Mouse (Mus musculus): Measurements from ENCODE around the gene Cwf19l1. TPM values are rescaled to one million over a fixed set of nuclear protein-coding genes. Genes with fewer than 3 reads are reported as not detected.

Gene Cwf19l1
- polyA plus RNA-seq, 1 experiment from 2014 or later = 37.1 TPM

DNA sequence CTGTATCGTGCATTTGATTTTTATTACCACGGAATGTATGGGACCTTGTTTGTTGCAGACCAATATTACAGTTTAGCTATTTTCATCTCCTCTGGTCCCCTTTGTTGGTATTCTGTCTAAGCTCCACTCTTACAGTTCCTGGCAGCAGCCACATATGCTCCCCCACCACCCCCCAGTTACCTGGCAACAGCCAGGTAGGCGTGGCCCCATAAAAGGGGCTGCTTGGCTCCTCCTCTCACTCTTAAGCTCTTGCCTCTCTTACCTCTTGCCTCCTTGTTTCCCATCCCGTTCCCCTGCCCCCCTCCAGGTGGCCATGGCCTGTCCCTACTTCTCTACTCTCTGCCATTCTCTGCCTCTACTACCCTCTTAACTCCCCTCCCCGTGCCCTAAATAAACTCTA is 64.5 kb downstream of the Cwf19l1 start:
- WGBS = 59% methylated on average over 5 of the region's 5 CpGs
- Histone ChIP-seq H3K36me3 (ENCODE audit: poor library complexity, severe bottlenecking) (peaks cover 23% of the 10 kb centered on the region), H3K27me3 (no peaks in the 10 kb centered on the region), H3K9me3 (replicated peaks) (no peaks in the 10 kb centered on the region), H3K27ac (no peak overlapping the region), H3K4me2 (no peak overlapping the region), H3K4me3 (no peak overlapping the region), H3K4me1 (peaks cover 26% of the 10 kb centered on the region), H3K9ac (no peak overlapping the region)
- ATAC-seq = no peak

- Histone ChIP-seq H3K9ac (peak overlapping the region; percentile 84), H3K27me3 (no peaks in the 10 kb centered on the region), H3K4me1 (peaks cover 26% of the 10 kb centered on the region), H3K9me3 (replicated peaks) (no peaks in the 10 kb centered on the region), H3K4me3 (peak overlapping the region; percentile 76), H3K27ac (peak overlapping the region; percentile 35), H3K4me2 (peak overlapping the region; percentile 95), H3K36me3 (ENCODE audit: poor library complexity, severe bottlenecking) (peaks cover 10% of the 10 kb centered on the region; the same call in 1 of the 2 replicates)
- no peak; the same call in 1 of the 2 replicates for ATAC-seq
- 4% methylated on average over 4 of the region's 4 CpGs for WGBS
These were observed 65.8 kb downstream of the Cwf19l1 start for GRCm38 (mm10) chr19:44069914-44070232.

DNA sequence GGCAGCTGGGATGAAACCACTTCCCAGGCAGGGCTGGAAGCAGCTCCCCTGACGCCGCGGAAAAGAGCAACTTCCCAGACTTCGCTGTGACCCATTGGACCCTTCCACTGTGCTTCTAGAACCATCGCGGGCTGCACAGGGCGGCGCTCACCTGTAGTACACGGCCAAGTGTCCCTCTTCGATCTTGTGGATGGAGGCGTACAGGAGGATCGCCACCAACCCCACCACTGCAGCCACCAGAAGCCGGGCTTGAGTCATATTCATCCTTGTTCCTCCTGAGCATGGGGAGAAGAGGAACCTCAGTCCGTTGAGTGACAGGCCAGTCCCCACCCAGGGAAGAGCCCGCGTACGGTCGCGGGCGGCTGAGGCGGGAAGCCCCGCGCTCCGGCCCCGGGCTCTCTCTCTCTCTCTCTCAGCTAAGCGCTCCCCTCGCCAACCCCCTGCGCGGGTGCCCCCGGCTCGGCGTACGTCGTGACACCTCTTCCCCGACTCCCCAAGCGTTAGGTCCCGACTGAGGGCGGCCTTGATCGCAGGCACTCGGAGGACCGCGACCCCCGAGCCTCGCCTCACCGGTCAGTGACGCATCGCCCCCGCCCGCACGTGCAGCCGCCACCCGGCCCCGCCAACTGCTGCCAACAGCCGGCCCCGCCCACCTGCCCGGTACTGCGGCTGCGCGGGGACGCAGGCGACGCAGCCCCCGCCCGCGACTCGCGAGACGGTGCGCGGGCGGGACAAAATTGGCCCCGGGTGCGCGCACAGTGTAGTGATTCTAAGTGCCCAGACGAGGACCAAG is 66.4 kb downstream of the Cwf19l1 start, which contains the start of gene Erlin1:
TSS of gene Erlin1 (minus strand) at position 665 of the 793 bp plus-strand sequence.
- peak within 1 kb of the TSS; percentile 76 for H3K4me3 ChIP-seq

GRCm38 (mm10) chr19:44068232-44068631 is 67.4 kb downstream of the Cwf19l1 start:
- Histone ChIP-seq H3K27me3 (no peaks in the 10 kb centered on the region), H3K4me3 (peak overlapping the region; percentile 76), H3K36me3 (ENCODE audit: poor library complexity, severe bottlenecking) (0 out of 2 replicates have a peak, but pooled peaks cover 6% of the 10 kb centered on the region), H3K9ac (peak overlapping the region; percentile 84), H3K27ac (no peak overlapping the region), H3K4me1 (peaks cover 26% of the 10 kb centered on the region), H3K9me3 (replicated peaks) (no peaks in the 10 kb centered on the region), H3K4me2 (peak overlapping the region; percentile 95)
- 87% methylated on average over 4 of the region's 4 CpGs for WGBS
- ATAC-seq = no peak

More for the DNA sequence above, 66.4 kb downstream of the Cwf19l1 start, which contains the start of gene Erlin1:
- ATAC-seq = peak; percentile 94
- 0 out of 2 replicates have a peak, but pooled peaks cover 9% of the 10 kb centered on the region for H3K36me3 ChIP-seq (ENCODE audit: poor library complexity, severe bottlenecking)
- peak within 1 kb of the TSS; percentile 95 for H3K4me2 ChIP-seq
- under 1% methylated on average over 60 of the region's 75 CpGs for WGBS
- no peaks in the 10 kb centered on the region for H3K9me3 ChIP-seq (replicated peaks)
- no peaks in the 10 kb centered on the region for H3K27me3 ChIP-seq
- peaks cover 26% of the 10 kb centered on the region for H3K4me1 ChIP-seq
- H3K27ac ChIP-seq = peak within 1 kb of the TSS; percentile 35
- H3K9ac ChIP-seq = peak within 1 kb of the TSS; percentile 84

DNA sequence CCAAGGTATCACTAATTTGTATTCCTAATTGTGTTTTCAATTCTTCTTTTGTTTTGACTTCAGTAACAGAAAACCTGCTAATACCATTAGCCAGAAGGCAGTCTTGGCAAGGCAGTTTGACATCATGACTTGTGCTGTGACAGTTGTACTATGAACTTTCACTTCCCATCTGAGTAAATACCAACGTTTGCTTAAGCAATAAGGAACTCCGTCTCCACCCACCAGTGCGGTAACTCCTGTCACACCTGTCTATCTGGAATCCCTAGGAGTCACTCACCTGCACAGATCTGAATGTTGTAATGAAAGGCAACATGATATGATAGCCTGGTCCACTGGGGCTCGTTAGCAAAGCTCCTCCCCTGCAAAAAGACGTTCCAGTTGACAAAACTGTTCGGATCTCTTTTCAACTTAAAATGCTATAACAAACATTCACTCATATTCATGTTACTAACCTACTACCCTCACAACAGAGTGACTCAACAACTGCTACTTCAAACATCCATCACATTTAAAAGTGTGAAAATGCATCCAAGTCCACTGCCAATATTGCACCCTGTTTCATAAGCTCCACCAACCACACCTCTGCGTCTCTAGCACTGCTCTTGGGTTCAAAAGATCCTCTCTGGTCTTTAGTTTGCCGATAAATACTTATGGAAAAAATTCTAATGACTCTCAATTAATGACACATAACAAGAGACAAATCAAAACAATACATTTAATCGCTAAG is 68.2 kb downstream of the Cwf19l1 start:
- H3K4me3 ChIP-seq = no peak overlapping the region
- no peaks in the 10 kb centered on the region for H3K27me3 ChIP-seq
- peaks cover 26% of the 10 kb centered on the region for H3K4me1 ChIP-seq
- no peaks in the 10 kb centered on the region for H3K9me3 ChIP-seq (replicated peaks)
- ATAC-seq = no peak
- 80% methylated on average over 9 of the region's 9 CpGs for WGBS
- H3K9ac ChIP-seq = no peak overlapping the region
- H3K4me2 ChIP-seq = no peak overlapping the region
- H3K27ac ChIP-seq = no peak overlapping the region
- peaks cover 6% of the 10 kb centered on the region; the same call in 1 of the 2 replicates for H3K36me3 ChIP-seq (ENCODE audit: poor library complexity, severe bottlenecking)

DNA sequence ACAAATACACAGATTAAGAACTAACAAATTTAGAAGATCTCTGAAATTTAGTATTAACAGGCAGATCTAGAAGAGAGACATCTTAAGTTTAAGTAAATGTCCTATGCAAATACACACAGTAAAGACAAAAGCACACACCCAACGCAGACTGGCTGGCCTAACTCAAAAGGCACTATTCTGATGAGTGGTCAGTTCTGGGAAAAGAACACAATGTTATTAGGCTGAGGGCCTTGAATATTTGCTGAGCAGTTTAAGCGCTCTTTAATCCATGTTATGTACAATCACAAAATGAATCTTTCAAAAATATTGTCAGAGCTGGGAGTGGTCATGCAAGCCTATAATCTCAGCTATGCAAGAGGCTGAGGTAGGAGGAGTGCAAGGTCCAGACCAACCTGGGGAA is 70.9 kb downstream of the Cwf19l1 start:
- H3K9ac ChIP-seq = no peak overlapping the region
- H3K4me3 ChIP-seq = no peak overlapping the region
- H3K9me3 ChIP-seq (replicated peaks) = no peaks in the 10 kb centered on the region
- H3K4me1 ChIP-seq = peaks cover 18% of the 10 kb centered on the region
- 96% methylated on average over 2 of the region's 2 CpGs for WGBS
- peaks cover 20% of the 10 kb centered on the region for H3K36me3 ChIP-seq (ENCODE audit: poor library complexity, severe bottlenecking)
- no peaks in the 10 kb centered on the region for H3K27me3 ChIP-seq
- no peak overlapping the region for H3K27ac ChIP-seq
- ATAC-seq = no peak
- H3K4me2 ChIP-seq = no peak overlapping the region

- H3K36me3 ChIP-seq (ENCODE audit: poor library complexity, severe bottlenecking) = peaks cover 20% of the 10 kb centered on the region
- H3K27me3 ChIP-seq = no peaks in the 10 kb centered on the region
- peaks cover 15% of the 10 kb centered on the region for H3K4me1 ChIP-seq
- 90% methylated on average over 7 of the region's 7 CpGs for WGBS
- H3K4me3 ChIP-seq = no peak overlapping the region
- H3K4me2 ChIP-seq = no peak overlapping the region
- H3K9ac ChIP-seq = no peak overlapping the region
- no peak for ATAC-seq
- no peak overlapping the region for H3K27ac ChIP-seq
- H3K9me3 ChIP-seq (replicated peaks) = no peaks in the 10 kb centered on the region
These were observed 71.9 kb downstream of the Cwf19l1 start for GRCm38 (mm10) chr19:44063773-44064172.

DNA sequence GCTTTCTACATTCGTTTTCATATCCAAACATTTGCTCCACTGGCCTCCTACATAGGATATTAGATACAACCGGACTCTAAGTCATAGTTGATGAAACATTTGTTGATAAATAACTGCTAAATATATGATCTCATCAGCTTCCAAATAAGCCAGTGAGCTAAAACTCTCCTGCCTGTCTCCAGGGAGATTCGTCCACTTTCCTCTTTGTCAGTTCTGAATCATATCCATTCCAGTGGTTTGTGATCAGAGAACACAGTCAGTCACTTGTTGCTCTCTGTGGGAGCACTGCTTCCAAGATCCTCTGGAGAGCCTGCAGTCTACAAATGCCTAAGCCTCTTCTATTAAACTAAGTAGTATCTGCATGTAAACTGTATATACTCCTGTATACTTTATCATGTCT is 75.5 kb downstream of the Cwf19l1 start:
- WGBS = 92% methylated on average over 3 of the region's 3 CpGs
- no peak overlapping the region for H3K27ac ChIP-seq
- H3K4me2 ChIP-seq = no peak overlapping the region
- H3K9me3 ChIP-seq (replicated peaks) = no peaks in the 10 kb centered on the region
- H3K4me1 ChIP-seq = no peaks in the 10 kb centered on the region
- H3K9ac ChIP-seq = no peak overlapping the region
- H3K36me3 ChIP-seq (ENCODE audit: poor library complexity, severe bottlenecking) = peaks cover 35% of the 10 kb centered on the region
- no peak for ATAC-seq
- no peak overlapping the region for H3K4me3 ChIP-seq
- H3K27me3 ChIP-seq = no peaks in the 10 kb centered on the region

Other genes starting within 250 kb of the Cwf19l1 start
- gene Dnmbp, start 195.7 kb downstream of the Cwf19l1 start, polyA plus RNA-seq (2015; fragmentation: Nextera tagmentation; extraction: Ambion mirVana) = 11.6 and 12.4 TPM in 2 replicates
- gene Cpn1, start 149.3 kb downstream of the Cwf19l1 start, polyA plus RNA-seq (2015; fragmentation: Nextera tagmentation; extraction: Ambion mirVana) = 0.32 and 0.37 TPM in 2 replicates
- 0.16 TPM in 1 of 2 replicates, not detected in the other for gene Cyp2c23, start 106.7 kb downstream of the Cwf19l1 start, polyA plus RNA-seq (2015; fragmentation: Nextera tagmentation; extraction: Ambion mirVana)
- gene Erlin1, start 66.1 kb downstream of the Cwf19l1 start, polyA plus RNA-seq (2015; fragmentation: Nextera tagmentation; extraction: Ambion mirVana) = 17.8 and 19.8 TPM in 2 replicates
- 61.7 and 63.3 TPM in 2 replicates for gene Chuk, start 28.4 kb downstream of the Cwf19l1 start, polyA plus RNA-seq (2015; fragmentation: Nextera tagmentation; extraction: Ambion mirVana)
- gene Bloc1s2, start 10.6 kb upstream of the Cwf19l1 start, polyA plus RNA-seq (2015; fragmentation: Nextera tagmentation; extraction: Ambion mirVana) = 130 and 141 TPM in 2 replicates
- gene Pkd2l1, start 56.6 kb upstream of the Cwf19l1 start, polyA plus RNA-seq (2015; fragmentation: Nextera tagmentation; extraction: Ambion mirVana) = 0.11 and 0.17 TPM in 2 replicates
- gene Scd3, start 67.4 kb upstream of the Cwf19l1 start, polyA plus RNA-seq (2015; fragmentation: Nextera tagmentation; extraction: Ambion mirVana) = 1.4 and 1.6 TPM in 2 replicates
- gene Scd2, start 157.8 kb upstream of the Cwf19l1 start, polyA plus RNA-seq (2015; fragmentation: Nextera tagmentation; extraction: Ambion mirVana) = 247 and 288 TPM in 2 replicates
- 0.16 and 0.23 TPM in 2 replicates for gene Scd4, start 197.2 kb upstream of the Cwf19l1 start, polyA plus RNA-seq (2015; fragmentation: Nextera tagmentation; extraction: Ambion mirVana)

All from forebrain, embryonic 13.5 days (tissue).